Mouse (Mus musculus): ENCODE measurements around the gene Ppp1r11. TPM values are rescaled to one million over a fixed set of nuclear protein-coding genes. Genes with fewer than 3 reads are reported as not detected.

Ppp1r11 gene
- total and polyA plus RNA-seq, 2 experiments from 2014 or later, result 29.6 to 84.4 TPM

- no peaks in the 10 kb centered on the region for H3K9me3 ChIP-seq (replicated peaks; ENCODE audit: control insufficient read depth, low read length)
- ATAC-seq (ENCODE audit: insufficient read depth, low read depth) (peak; percentile 56), DNase-seq (ENCODE audit: low spot score) (no peak)
- WGBS, result 23% methylated on average over 10 of the region's 10 CpGs
- peak overlapping the region; percentile 56 for H3K4me2 ChIP-seq (ENCODE audit: low read depth, low read length)
- H3K27ac ChIP-seq (ENCODE audit: low read depth), result no peak overlapping the region
- peaks cover 19% of the 10 kb centered on the region for H3K4me1 ChIP-seq (ENCODE audit: control insufficient read depth, insufficient read depth)
- no peak for TF ChIP-seq EP300 (IDR thresholded peaks at IDR 0.05; ENCODE audit: low read depth)
- TF ChIP-seq CTCF (IDR thresholded peaks at IDR 0.05; ENCODE audit: low read depth), result no peak
- peaks cover 67% of the 10 kb centered on the region for H3K27me3 ChIP-seq (ENCODE audit: control insufficient read depth, insufficient read depth, low read length)
- H3K9ac ChIP-seq (replicated peaks; ENCODE audit: low read depth, low read length), result no peak overlapping the region
- H3K36me3 ChIP-seq (replicated peaks; ENCODE audit: control insufficient read depth, insufficient read depth, low read length), result no peaks in the 10 kb centered on the region
- H3K4me3 ChIP-seq (ENCODE audit: low read depth, low read length), result peak overlapping the region; percentile 39
Measured at GRCm38 (mm10) chr17:36942391-36942790, 9.2 kb downstream of the Ppp1r11 start.

GRCm38 (mm10) chr17:36938056-36938455 is 13.5 kb downstream of the Ppp1r11 start:
- H3K27me3 ChIP-seq (ENCODE audit: control insufficient read depth, insufficient read depth, low read length), result peaks cover 38% of the 10 kb centered on the region
- peaks cover 9% of the 10 kb centered on the region; the same call in 1 of the 2 replicates for H3K4me1 ChIP-seq (ENCODE audit: control insufficient read depth, insufficient read depth)
- H3K27ac ChIP-seq (ENCODE audit: low read depth), result no peak overlapping the region
- TF ChIP-seq CTCF (IDR thresholded peaks at IDR 0.05; ENCODE audit: low read depth) (no peak), EP300 (IDR thresholded peaks at IDR 0.05; ENCODE audit: low read depth) (no peak)
- no peaks in the 10 kb centered on the region for H3K9me3 ChIP-seq (replicated peaks; ENCODE audit: control insufficient read depth, low read length)
- no peak for ATAC-seq (ENCODE audit: insufficient read depth, low read depth)
- no peak overlapping the region for H3K4me3 ChIP-seq (ENCODE audit: low read depth, low read length)
- H3K36me3 ChIP-seq (replicated peaks; ENCODE audit: control insufficient read depth, insufficient read depth, low read length), result no peaks in the 10 kb centered on the region
- 51% methylated on average over 2 of the region's 2 CpGs for WGBS
- no peak for DNase-seq (ENCODE audit: low spot score)
- no peak overlapping the region for H3K9ac ChIP-seq (replicated peaks; ENCODE audit: low read depth, low read length)
- H3K4me2 ChIP-seq (ENCODE audit: low read depth, low read length), result no peak overlapping the region

GRCm38 (mm10) chr17:36931806-36932205 is 19.7 kb downstream of the Ppp1r11 start:
- Histone ChIP-seq H3K9me3 (replicated peaks; ENCODE audit: control insufficient read depth, low read length) (no peaks in the 10 kb centered on the region), H3K4me3 (ENCODE audit: low read depth, low read length) (no peak overlapping the region), H3K4me1 (ENCODE audit: control insufficient read depth, insufficient read depth) (0 out of 2 replicates have a peak, but pooled peaks cover 13% of the 10 kb centered on the region), H3K36me3 (replicated peaks; ENCODE audit: control insufficient read depth, insufficient read depth, low read length) (no peaks in the 10 kb centered on the region), H3K27ac (ENCODE audit: low read depth) (no peak overlapping the region), H3K27me3 (ENCODE audit: control insufficient read depth, insufficient read depth, low read length) (0 out of 2 replicates have a peak, but pooled peaks cover 7% of the 10 kb centered on the region), H3K9ac (replicated peaks; ENCODE audit: low read depth, low read length) (no peak overlapping the region), H3K4me2 (ENCODE audit: low read depth, low read length) (no peak overlapping the region)
- ATAC-seq (ENCODE audit: insufficient read depth, low read depth) (peak; percentile 72), DNase-seq (ENCODE audit: low spot score) (peak; percentile 65)
- TF ChIP-seq CTCF (IDR thresholded peaks at IDR 0.05; ENCODE audit: low read depth) (no peak), EP300 (IDR thresholded peaks at IDR 0.05; ENCODE audit: low read depth) (0 out of 2 replicates have a peak, but pooled peaks have one; percentile 22)
- WGBS, result 9% methylated on average over 2 of the region's 2 CpGs

- Histone ChIP-seq H3K9ac (replicated peaks; ENCODE audit: low read depth, low read length) (no peak overlapping the region), H3K4me3 (ENCODE audit: low read depth, low read length) (no peak overlapping the region), H3K4me1 (ENCODE audit: control insufficient read depth, insufficient read depth) (0 out of 2 replicates have a peak, but pooled peaks cover 13% of the 10 kb centered on the region), H3K27me3 (ENCODE audit: control insufficient read depth, insufficient read depth, low read length) (0 out of 2 replicates have a peak, but pooled peaks cover 4% of the 10 kb centered on the region), H3K4me2 (ENCODE audit: low read depth, low read length) (no peak overlapping the region), H3K9me3 (replicated peaks; ENCODE audit: control insufficient read depth, low read length) (no peaks in the 10 kb centered on the region), H3K36me3 (replicated peaks; ENCODE audit: control insufficient read depth, insufficient read depth, low read length) (no peaks in the 10 kb centered on the region), H3K27ac (ENCODE audit: low read depth) (no peak overlapping the region)
- ATAC-seq (ENCODE audit: insufficient read depth, low read depth) (no peak), DNase-seq (ENCODE audit: low spot score) (no peak)
- no peak for TF ChIP-seq EP300 (IDR thresholded peaks at IDR 0.05; ENCODE audit: low read depth)
- TF ChIP-seq CTCF (IDR thresholded peaks at IDR 0.05; ENCODE audit: low read depth), result no peak
- 77% methylated on average over 4 of the region's 4 CpGs for WGBS
Measured at GRCm38 (mm10) chr17:36931130-36931529, 20.4 kb downstream of the Ppp1r11 start.

- Histone ChIP-seq H3K27me3 (ENCODE audit: control insufficient read depth, insufficient read depth, low read length) (no peaks in the 10 kb centered on the region), H3K9ac (replicated peaks; ENCODE audit: low read depth, low read length) (no peak overlapping the region), H3K9me3 (replicated peaks; ENCODE audit: control insufficient read depth, low read length) (no peaks in the 10 kb centered on the region), H3K27ac (ENCODE audit: low read depth) (peak overlapping the region; percentile 34), H3K4me1 (ENCODE audit: control insufficient read depth, insufficient read depth) (0 out of 2 replicates have a peak, but pooled peaks cover 13% of the 10 kb centered on the region), H3K4me3 (ENCODE audit: low read depth, low read length) (no peak overlapping the region), H3K36me3 (replicated peaks; ENCODE audit: control insufficient read depth, insufficient read depth, low read length) (no peaks in the 10 kb centered on the region), H3K4me2 (ENCODE audit: low read depth, low read length) (no peak overlapping the region)
- DNase-seq (ENCODE audit: low spot score) (peak; percentile 38), ATAC-seq (ENCODE audit: insufficient read depth, low read depth) (peak; percentile 55)
- WGBS, result 56% methylated on average over 6 of the region's 6 CpGs
- TF ChIP-seq EP300 (IDR thresholded peaks at IDR 0.05; ENCODE audit: low read depth), result no peak
- no peak for TF ChIP-seq CTCF (IDR thresholded peaks at IDR 0.05; ENCODE audit: low read depth)
Measured at GRCm38 (mm10) chr17:36930233-36930632, 21.3 kb downstream of the Ppp1r11 start.
